Mouse (Mus musculus) bone marrow macrophage, adult 2 months (primary cell): ENCODE results near the gene Cox7a2.

Source experiments
- CTCF ChIP-seq: IDR thresholded peaks from 2 replicates; pipeline ENCODE4 v1.5.1; 2012; ENCODE audit warnings: low read depth, mild to moderate bottlenecking, low read length, moderate library complexity
- POLR2A ChIP-seq: IDR thresholded peaks from 2 replicates; pipeline ENCODE4 v1.6.1; 2012; ENCODE audit warnings: mild to moderate bottlenecking, low read depth, low read length, borderline replicate concordance

GRCm38 (mm10) chr9:79721056-79721455 is 38.6 kb downstream of the Cox7a2 start:
- TF ChIP-seq CTCF = no peak
- TF ChIP-seq POLR2A = no peak
